Mouse (Mus musculus): ENCODE results near the gene Prim1. TPM values are rescaled to one million over a fixed set of nuclear protein-coding genes. Genes with fewer than 3 reads are reported as not detected.

Prim1 gene
- total RNA-seq, 1 experiment from 2014 or later, result 13.6 TPM

Other genes starting within 250 kb of the Prim1 start
- gene Rdh9, start 238.8 kb upstream of the Prim1 start, total RNA-seq (2021), result 1.5 and 21.4 TPM in 2 replicates
- gene Rdh16, start 214.0 kb upstream of the Prim1 start, total RNA-seq (2021), result 0.64 and 1.7 TPM in 2 replicates
- not detected in 2 replicates for gene Rdh19, start 165.2 kb upstream of the Prim1 start, total RNA-seq (2021)
- 1.4 TPM in 1 of 2 replicates, not detected in the other for gene Rdh16f2, start 148.7 kb upstream of the Prim1 start, total RNA-seq (2021)
- gene Rdh7, start 126.4 kb upstream of the Prim1 start, total RNA-seq (2021), result 3.9 and 81.0 TPM in 2 replicates
- 0.56 and 1.7 TPM in 2 replicates for gene Sdr9c7, start 116.7 kb upstream of the Prim1 start, total RNA-seq (2021)
- gene Hsd17b6, start 7.6 kb upstream of the Prim1 start, total RNA-seq (2021), result 0.56 and 7.7 TPM in 2 replicates
- 617 and 658 TPM in 2 replicates for gene Naca, start 20.4 kb downstream of the Prim1 start, total RNA-seq (2021)
- 157 and 172 TPM in 2 replicates for gene Ptges3, start 43.8 kb downstream of the Prim1 start, total RNA-seq (2021)
- gene Atp5b, start 68.1 kb downstream of the Prim1 start, total RNA-seq (2021), result 4,143 and 4,276 TPM in 2 replicates
- 44.3 and 51.5 TPM in 2 replicates for gene Baz2a, start 76.4 kb downstream of the Prim1 start, total RNA-seq (2021)
- 73.9 and 78.9 TPM in 2 replicates for gene Rbms2, start 165.1 kb downstream of the Prim1 start, total RNA-seq (2021)
- 2.9 and 31.3 TPM in 2 replicates for gene Gls2, start 179.3 kb downstream of the Prim1 start, total RNA-seq (2021)
- 18.9 and 21.5 TPM in 2 replicates for gene Spryd4, start 196.6 kb downstream of the Prim1 start, total RNA-seq (2021)
- gene Mip, start 210.7 kb downstream of the Prim1 start, total RNA-seq (2021), result not detected in 2 replicates
- 16.5 and 19.3 TPM in 2 replicates for gene Timeless, start 216.9 kb downstream of the Prim1 start, total RNA-seq (2021)
- gene Apon, start 238.9 kb downstream of the Prim1 start, total RNA-seq (2021), result 2.0 and 46.2 TPM in 2 replicates

Measured in adrenal gland, postnatal 14 days (tissue).